Mouse (Mus musculus) megakaryocyte, embryonic 14.5 days (primary cell): ENCODE data around the gene Bbs1. TPM values are rescaled to one million over a fixed set of nuclear protein-coding genes. Genes with fewer than 3 reads are reported as not detected.
A peak's percentile ranks its signal among the peaks of the same experiment; 100 is the strongest.
"Not testable (repeated sequence)": the region's sequence is repeated elsewhere in the genome, so short reads cannot be mapped to it uniquely, and the experiment has no call there.

Experiments used
- H3K27me3 ChIP-seq: replicated peaks from 2 replicates; pipeline ENCODE3; 2012; ENCODE audit warnings: inconsistent platforms
- H3K36me3 ChIP-seq: replicated peaks from 2 replicates; pipeline ENCODE3; 2012; ENCODE audit warnings: low read length, inconsistent platforms, mixed read lengths
- H3K4me1 ChIP-seq: 2 replicates; pipeline ENCODE4 v1.6.1; 2012; ENCODE audit warnings: inconsistent platforms
- H3K4me3 ChIP-seq: replicated peaks from 2 replicates; pipeline ENCODE3; 2012; ENCODE audit warnings: moderate library complexity, mild to moderate bottlenecking, inconsistent platforms
- H3K9me3 ChIP-seq: 2 replicates; pipeline ENCODE4 v1.6.1; 2012; ENCODE audit warnings: inconsistent platforms
- FLI1 ChIP-seq: IDR thresholded peaks from 2 replicates; pipeline ENCODE4 v1.6.1; 2012; ENCODE audit warnings: low read length, inconsistent platforms, mixed read lengths
- GATA1 ChIP-seq: IDR thresholded peaks from 3 replicates; pipeline ENCODE4 v1.6.1; 2012; ENCODE audit warnings: mixed read lengths, low read length, inconsistent platforms, borderline replicate concordance
- polyA plus RNA-seq: library from polyadenylated mRNA; stranded (reverse); fragments of >175 nt; gene quantifications from 2 replicates; pipeline ENCODE4 v1.2.3, GENCODE M21; 2012; ENCODE audit warnings: low replicate concordance; ENCODE audit not compliant: insufficient read depth

Gene Bbs1
- polyA plus RNA-seq, 1 experiment: 0.62 TPM

- TF ChIP-seq FLI1 (no peak), GATA1 (no peak)
- no peaks in the 10 kb centered on the region for H3K9me3 ChIP-seq
- H3K4me1 ChIP-seq: peaks cover 18% of the 10 kb centered on the region
- no peak overlapping the region for H3K4me3 ChIP-seq
- peaks cover 48% of the 10 kb centered on the region for H3K27me3 ChIP-seq
- peaks cover 4% of the 10 kb centered on the region for H3K36me3 ChIP-seq
These were observed 16.6 kb downstream of the Bbs1 start for GRCm38 (mm10) chr19:4889791-4890190.

- Histone ChIP-seq H3K36me3 (peaks cover 51% of the 10 kb centered on the region), H3K4me3 (no peak overlapping the region), H3K9me3 (no peaks in the 10 kb centered on the region), H3K4me1 (peaks cover 32% of the 10 kb centered on the region), H3K27me3 (peaks cover 5% of the 10 kb centered on the region)
- TF ChIP-seq GATA1: no peak
These were observed 22.5 kb downstream of the Bbs1 start for GRCm38 (mm10) chr19:4883961-4884360.

GRCm38 (mm10) chr19:4879324-4879703 is 27.1 kb downstream of the Bbs1 start:
- Histone ChIP-seq H3K4me1 (peaks cover 54% of the 10 kb centered on the region), H3K4me3 (peak overlapping the region; percentile 99), H3K36me3 (peaks cover 45% of the 10 kb centered on the region), H3K9me3 (no peaks in the 10 kb centered on the region), H3K27me3 (peaks cover 18% of the 10 kb centered on the region)
- TF ChIP-seq FLI1 (no peak), GATA1 (no peak)

GRCm38 (mm10) chr19:4878405-4879323 is 27.8 kb downstream of the Bbs1 start, which contains the start of gene Zdhhc24:
TSS of gene Zdhhc24 (plus strand) at chr19:4878668.
- Histone ChIP-seq H3K36me3 (peaks cover 38% of the 10 kb centered on the region), H3K4me1 (peaks cover 54% of the 10 kb centered on the region), H3K9me3 (no peaks in the 10 kb centered on the region), H3K4me3 (peak within 1 kb of the TSS; percentile 99), H3K27me3 (peaks cover 22% of the 10 kb centered on the region)
- TF ChIP-seq GATA1 (0 out of 3 replicates have a peak, but pooled peaks have one; percentile 52), FLI1 (no peak)

- Histone ChIP-seq H3K36me3 (peaks cover 29% of the 10 kb centered on the region), H3K4me3 (peak within 1 kb of the TSS; percentile 99), H3K27me3 (peaks cover 30% of the 10 kb centered on the region), H3K4me1 (peaks cover 54% of the 10 kb centered on the region), H3K9me3 (no peaks in the 10 kb centered on the region)
- no peak for TF ChIP-seq GATA1
- TF ChIP-seq FLI1: no peak
These were observed 28.6 kb downstream of the Bbs1 start, which contains the start of gene Actn3 for GRCm38 (mm10) chr19:4877785-4878184. TSS of gene Actn3 (minus strand) at chr19:4877909.

GRCm38 (mm10) chr19:4876755-4877154 is 29.7 kb downstream of the Bbs1 start:
- no peak for TF ChIP-seq GATA1
- TF ChIP-seq FLI1: no peak
- no peaks in the 10 kb centered on the region for H3K9me3 ChIP-seq
- peaks cover 39% of the 10 kb centered on the region for H3K27me3 ChIP-seq
- no peak overlapping the region for H3K4me3 ChIP-seq
- H3K36me3 ChIP-seq: peaks cover 19% of the 10 kb centered on the region
- peaks cover 50% of the 10 kb centered on the region for H3K4me1 ChIP-seq

GRCm38 (mm10) chr19:4876241-4876640 is 30.2 kb downstream of the Bbs1 start:
- peaks cover 44% of the 10 kb centered on the region for H3K27me3 ChIP-seq
- peaks cover 45% of the 10 kb centered on the region for H3K4me1 ChIP-seq

GRCm38 (mm10) chr19:4874613-4875012 is 31.8 kb downstream of the Bbs1 start:
- Histone ChIP-seq H3K27me3 (peaks cover 57% of the 10 kb centered on the region), H3K4me1 (peaks cover 30% of the 10 kb centered on the region)
- not testable (repeated sequence) for H3K9me3 ChIP-seq, H3K4me3 ChIP-seq, H3K36me3 ChIP-seq

More at GRCm38 (mm10) chr19:4876241-4876640, 30.2 kb downstream of the Bbs1 start:
- Histone ChIP-seq H3K4me3 (no peak overlapping the region), H3K36me3 (peaks cover 14% of the 10 kb centered on the region), H3K9me3 (no peaks in the 10 kb centered on the region)
- TF ChIP-seq GATA1: no peak

GRCm38 (mm10) chr19:4865147-4865546 is 41.3 kb downstream of the Bbs1 start:
- H3K4me1 ChIP-seq: peaks cover 10% of the 10 kb centered on the region
- H3K27me3 ChIP-seq: peaks cover 73% of the 10 kb centered on the region
- peak overlapping the region; percentile 85 for H3K4me3 ChIP-seq
- H3K9me3 ChIP-seq: peaks cover 5% of the 10 kb centered on the region; the same call in 1 of the 2 replicates
- TF ChIP-seq FLI1 (no peak), GATA1 (no peak)
- H3K36me3 ChIP-seq: no peaks in the 10 kb centered on the region

GRCm38 (mm10) chr19:4863048-4863447 is 43.4 kb downstream of the Bbs1 start:
- Histone ChIP-seq H3K9me3 (peaks cover 5% of the 10 kb centered on the region; the same call in 1 of the 2 replicates), H3K4me1 (peaks cover 10% of the 10 kb centered on the region), H3K4me3 (no peak overlapping the region), H3K27me3 (peaks cover 76% of the 10 kb centered on the region), H3K36me3 (no peaks in the 10 kb centered on the region)
- no peak for TF ChIP-seq FLI1
- TF ChIP-seq GATA1: no peak
